Mouse (Mus musculus) ES-E14 (cell line): Measurements from ENCODE around the gene Car10. TPM values are rescaled to one million over a fixed set of nuclear protein-coding genes. Genes with fewer than 3 reads are reported as not detected.

Source experiments
- DNase-seq: peaks from one replicate; pipeline ENCODE4 v3.0.0-alpha.2; 2013; ENCODE audit warnings: low read depth, low spot score
- H3K27ac ChIP-seq: 2 replicates; pipeline ENCODE4 v1.5.1; 2012; ENCODE audit warnings: low read depth, mild to moderate bottlenecking, low read length, moderate library complexity, mixed read lengths; ENCODE audit not compliant: poor library complexity, insufficient read depth, severe bottlenecking
- H3K36me3 ChIP-seq: 2 replicates; pipeline ENCODE4 v1.6.1; 2012; ENCODE audit warnings: mild to moderate bottlenecking, low read length, moderate library complexity, mixed read lengths; ENCODE audit not compliant: control insufficient read depth, poor library complexity, insufficient read depth, severe bottlenecking
- H3K4me1 ChIP-seq, 2 experiments: fragments of 150-350 bp in 1 of 2; sonication (generic) in 1 of 2; 2 replicates each; pipeline ENCODE4 v1.6.1; 2012; ENCODE audit warnings: low read length in 2 of 2, mild to moderate bottlenecking in 1 of 2, mixed read lengths in 1 of 2; ENCODE audit not compliant: control insufficient read depth in 2 of 2, insufficient read depth in 2 of 2, poor library complexity in 1 of 2
- H3K4me3 ChIP-seq, 2 experiments: fragments of 150-350 bp in 1 of 2; sonication (generic) in 1 of 2; 2 replicates each; pipeline ENCODE4 v1.5.1; 2012; ENCODE audit warnings: low read length in 2 of 2, low read depth in 1 of 2, mild to moderate bottlenecking in 1 of 2, mixed read lengths in 1 of 2; ENCODE audit not compliant: insufficient read depth in 1 of 2, poor library complexity in 1 of 2, severe bottlenecking in 1 of 2
- H3K9ac ChIP-seq: 2 replicates; pipeline ENCODE4 v1.6.1; 2012; ENCODE audit warnings: low read depth, mild to moderate bottlenecking, low read length, mixed read lengths; ENCODE audit not compliant: poor library complexity, insufficient read depth, severe bottlenecking
- H3K9me3 ChIP-seq: fragments of 150-350 bp; sonication (generic); 2 replicates; pipeline ENCODE4 v1.6.1; 2012; ENCODE audit warnings: low read depth, mild to moderate bottlenecking, low read length; ENCODE audit not compliant: control insufficient read depth, insufficient read depth
- CHD2 ChIP-seq: IDR thresholded peaks from 2 replicates; pipeline ENCODE4 v1.6.1; 2014; ENCODE audit warnings: mild to moderate bottlenecking, low read depth, low read length, inconsistent platforms
- HCFC1 ChIP-seq: IDR thresholded peaks from 2 replicates; pipeline ENCODE4 v1.6.1; 2012; ENCODE audit warnings: low read length, inconsistent platforms, borderline replicate concordance; ENCODE audit not compliant: insufficient read depth
- MAFK ChIP-seq: IDR thresholded peaks from 2 replicates; pipeline ENCODE4 v1.6.1; 2014; ENCODE audit warnings: mild to moderate bottlenecking, low read depth, low read length, inconsistent platforms; ENCODE audit not compliant: insufficient read depth
- ZC3H11A ChIP-seq: IDR thresholded peaks from 2 replicates; pipeline ENCODE4 v1.6.1; 2012; ENCODE audit warnings: low read depth, mild to moderate bottlenecking, inconsistent platforms, low read length, borderline replicate concordance
- ZNF384 ChIP-seq: IDR thresholded peaks from 2 replicates; pipeline ENCODE4 v1.6.1; 2012; ENCODE audit warnings: low read depth, low read length, inconsistent platforms
- in situ Hi-C, 2 experiments: fragments of 600-800 bp; cut with MboI; formaldehyde crosslinking; loops; one replicate each; pipeline ENCODE4 v1.15.1; 2025; ENCODE audit warnings: low sequenced_read_pairs in 2 of 2, inconsistent platforms in 1 of 2; ENCODE audit not compliant: unreplicated experiment in 2 of 2
- total RNA-seq: library from RNA; depleted of rRNA; stranded (reverse); fragments of 300-350 nt; gene quantifications from 2 replicates; pipeline ENCODE4 v1.2.3, GENCODE M21; 2012

Car10 gene
- total RNA-seq, 1 experiment, result not detected

- no peak overlapping the region for H3K4me3 ChIP-seq
- no peak overlapping the region for H3K27ac ChIP-seq
- DNase-seq, result no peak
- no peak overlapping the region for H3K9ac ChIP-seq
- no peaks in the 10 kb centered on the region for H3K9me3 ChIP-seq
- 0 out of 4 replicates have a peak, but pooled peaks cover 0 to 2% of the 10 kb centered on the region in 2 experiments for H3K4me1 ChIP-seq
- no peak for TF ChIP-seq HCFC1
- no peak for TF ChIP-seq MAFK
- in situ Hi-C loops, result no loop called here
- H3K36me3 ChIP-seq, result no peaks in the 10 kb centered on the region
Observed at GRCm38 (mm10) chr11:93643006-93643405, 545.2 kb downstream of the Car10 start.

- Histone ChIP-seq H3K4me1 (0 out of 4 replicates have a peak, but pooled peaks cover 0 to 2% of the 10 kb centered on the region in 2 experiments), H3K36me3 (no peaks in the 10 kb centered on the region), H3K9me3 (no peaks in the 10 kb centered on the region), H3K9ac (no peak overlapping the region), H3K27ac (no peak overlapping the region), H3K4me3 (no peak overlapping the region)
- TF ChIP-seq MAFK (no peak), HCFC1 (no peak), ZNF384 (no peak), ZC3H11A (no peak), CHD2 (no peak)
- in situ Hi-C loops, result no loop called here
- DNase-seq, result no peak
Observed at GRCm38 (mm10) chr11:93643436-93643835, 545.6 kb downstream of the Car10 start.

- no peak overlapping the region for H3K4me3 ChIP-seq
- H3K9me3 ChIP-seq, result no peaks in the 10 kb centered on the region
- in situ Hi-C loops, result no loop called here
- H3K4me1 ChIP-seq, result no peaks in the 10 kb centered on the region
- no peak overlapping the region for H3K9ac ChIP-seq
- no peak overlapping the region for H3K27ac ChIP-seq
- no peak for TF ChIP-seq ZC3H11A
- no peak for TF ChIP-seq CHD2
- TF ChIP-seq HCFC1, result no peak
- no peak for TF ChIP-seq MAFK
- no peak for TF ChIP-seq ZNF384
- H3K36me3 ChIP-seq, result no peaks in the 10 kb centered on the region
- no peak for DNase-seq
Observed at GRCm38 (mm10) chr11:93646216-93646615, 548.4 kb downstream of the Car10 start.
